Mouse (Mus musculus): ENCODE measurements around the gene Psen2.
A peak's percentile ranks its signal among the peaks of the same experiment; 100 is the strongest.

Psen2 gene

GRCm38 (mm10) chr1:180197956-180198355, 65.3 kb downstream of the Psen2 start:
- DNase-seq (ENCODE audit: low spot score), result no peak

- no peak for DNase-seq (ENCODE audit: low spot score)
Measured at GRCm38 (mm10) chr1:180196508-180196907, 66.7 kb downstream of the Psen2 start.

GRCm38 (mm10) chr1:180195703-180196381, 67.4 kb downstream of the Psen2 start:
- DNase-seq (ENCODE audit: low spot score), result peak; percentile 98

- DNase-seq (ENCODE audit: low spot score), result peak; percentile 54
Measured at GRCm38 (mm10) chr1:180194781-180195471, 68.3 kb downstream of the Psen2 start.

GRCm38 (mm10) chr1:180194048-180194447, 69.2 kb downstream of the Psen2 start:
- DNase-seq (ENCODE audit: low spot score), result no peak

GRCm38 (mm10) chr1:180193391-180193935, 69.8 kb downstream of the Psen2 start:
- DNase-seq (ENCODE audit: low spot score), result no peak

- DNase-seq (ENCODE audit: low spot score), result no peak
Measured at GRCm38 (mm10) chr1:180192866-180193265, 70.4 kb downstream of the Psen2 start.

- DNase-seq (ENCODE audit: low spot score), result no peak
Measured at GRCm38 (mm10) chr1:180191651-180192220, 71.5 kb downstream of the Psen2 start.

- no peak for DNase-seq (ENCODE audit: low spot score)
Measured at GRCm38 (mm10) chr1:180191112-180191511, 72.1 kb downstream of the Psen2 start.

GRCm38 (mm10) chr1:180188951-180189350, 74.3 kb downstream of the Psen2 start:
- DNase-seq (ENCODE audit: low spot score), result no peak

- DNase-seq (ENCODE audit: low spot score), result no peak
Measured at GRCm38 (mm10) chr1:180186371-180186770, 76.9 kb downstream of the Psen2 start.

- no peak for DNase-seq (ENCODE audit: low spot score)
Measured at GRCm38 (mm10) chr1:180185877-180186276, 77.4 kb downstream of the Psen2 start.

- DNase-seq (ENCODE audit: low spot score), result no peak
Measured at GRCm38 (mm10) chr1:180184768-180185167, 78.5 kb downstream of the Psen2 start.

GRCm38 (mm10) chr1:180183525-180184159, 79.6 kb downstream of the Psen2 start:
- no peak for DNase-seq (ENCODE audit: low spot score)

- DNase-seq (ENCODE audit: low spot score), result no peak
Measured at GRCm38 (mm10) chr1:180182731-180183130, 80.5 kb downstream of the Psen2 start.

- no peak for DNase-seq (ENCODE audit: low spot score)
Measured at GRCm38 (mm10) chr1:180181966-180182319, 81.3 kb downstream of the Psen2 start.

GRCm38 (mm10) chr1:180181304-180181965, 81.8 kb downstream of the Psen2 start:
- DNase-seq (ENCODE audit: low spot score), result no peak

GRCm38 (mm10) chr1:180179840-180180239, 83.4 kb downstream of the Psen2 start:
- DNase-seq (ENCODE audit: low spot score), result no peak

- no peak for DNase-seq (ENCODE audit: low spot score)
Measured at GRCm38 (mm10) chr1:180179100-180179499, 84.1 kb downstream of the Psen2 start.

GRCm38 (mm10) chr1:180178340-180178739, 84.9 kb downstream of the Psen2 start:
- DNase-seq (ENCODE audit: low spot score), result no peak
